Mouse (Mus musculus) urinary bladder, postnatal 0 days (tissue): ENCODE data around the gene Olfr1202. TPM values are rescaled to one million over a fixed set of nuclear protein-coding genes. Genes with fewer than 3 reads are reported as not detected.

Source experiments
- polyA plus RNA-seq: library from polyadenylated mRNA; unstranded; fragments of >200 nt; fragmentation: Nextera tagmentation; extraction: Ambion mirVana; gene quantifications from 2 replicates; pipeline ENCODE4 v1.2.1, GENCODE M21; 2015

Gene Olfr1202
- not detected in 2 replicates for polyA plus RNA-seq

GRCm38 (mm10) chr2:88814196-88814595, at the start of gene Olfr1202:
Olfr1202 (plus strand) TSS chr2:88814496.

GRCm38 (mm10) chr2:88770388-88770787, 43.9 kb upstream of the Olfr1202 start, which contains the start of gene Olfr1200:
Olfr1200 (minus strand) TSS chr2:88770488.

GRCm38 (mm10) chr2:88792736-88793135, 21.6 kb upstream of the Olfr1202 start, which contains the start of gene Olfr1201:
Olfr1201 (plus strand) TSS chr2:88793036.

GRCm38 (mm10) chr2:88829437-88829836, 15.1 kb downstream of the Olfr1202 start, which contains the start of gene Olfr1205:
Olfr1205 (plus strand) TSS chr2:88829737.

GRCm38 (mm10) chr2:88848992-88849391, 34.7 kb downstream of the Olfr1202 start, which contains the start of gene Olfr1204:
Olfr1204 (plus strand) TSS chr2:88849292.

GRCm38 (mm10) chr2:88862931-88863330, 48.6 kb downstream of the Olfr1202 start, which contains the start of gene Olfr1206:
Olfr1206 (plus strand) TSS chr2:88863231.

Other genes starting within 250 kb of the Olfr1202 start
- not detected in 2 replicates for gene Olfr1189, start 228.0 kb upstream of the Olfr1202 start, polyA plus RNA-seq
- gene Olfr1191-ps1, start 174.0 kb upstream of the Olfr1202 start, polyA plus RNA-seq: not detected in 2 replicates
- gene Olfr1192-ps1, start 166.0 kb upstream of the Olfr1202 start, polyA plus RNA-seq: not detected in 2 replicates
- not detected in 2 replicates for gene Olfr1193, start 138.9 kb upstream of the Olfr1202 start, polyA plus RNA-seq
- not detected in 2 replicates for gene Olfr1195, start 125.3 kb upstream of the Olfr1202 start, polyA plus RNA-seq
- not detected in 2 replicates for gene Olfr1196, start 109.9 kb upstream of the Olfr1202 start, polyA plus RNA-seq
- gene Olfr1197, start 82.1 kb upstream of the Olfr1202 start, polyA plus RNA-seq: not detected in 2 replicates
- gene Olfr1198, start 63.1 kb upstream of the Olfr1202 start, polyA plus RNA-seq: not detected in 2 replicates
- not detected in 2 replicates for gene Olfr1199, start 54.0 kb upstream of the Olfr1202 start, polyA plus RNA-seq
- gene Olfr1200, start 44.0 kb upstream of the Olfr1202 start, polyA plus RNA-seq: not detected in 2 replicates
- not detected in 2 replicates for gene Olfr1201, start 21.5 kb upstream of the Olfr1202 start, polyA plus RNA-seq
- gene Olfr1205, start 15.2 kb downstream of the Olfr1202 start, polyA plus RNA-seq: not detected in 2 replicates
- not detected in 2 replicates for gene Olfr1204, start 34.8 kb downstream of the Olfr1202 start, polyA plus RNA-seq
- gene Olfr1206, start 48.7 kb downstream of the Olfr1202 start, polyA plus RNA-seq: not detected in 2 replicates
- not detected in 2 replicates for gene Olfr1208, start 87.8 kb downstream of the Olfr1202 start, polyA plus RNA-seq
- not detected in 2 replicates for gene Olfr1209, start 100.7 kb downstream of the Olfr1202 start, polyA plus RNA-seq
- not detected in 2 replicates for gene Olfr1211, start 123.6 kb downstream of the Olfr1202 start, polyA plus RNA-seq
- not detected in 2 replicates for gene Olfr1212, start 139.5 kb downstream of the Olfr1202 start, polyA plus RNA-seq
- not detected in 2 replicates for gene Gm13762, start 165.8 kb downstream of the Olfr1202 start, polyA plus RNA-seq
- gene Olfr1214, start 178.2 kb downstream of the Olfr1202 start, polyA plus RNA-seq: not detected in 2 replicates
- gene Olfr1215, start 192.5 kb downstream of the Olfr1202 start, polyA plus RNA-seq: not detected in 2 replicates
- gene Olfr1216, start 203.8 kb downstream of the Olfr1202 start, polyA plus RNA-seq: not detected in 2 replicates
- not detected in 2 replicates for gene Olfr1217, start 217.6 kb downstream of the Olfr1202 start, polyA plus RNA-seq
- not detected in 2 replicates for gene Olfr1218, start 246.7 kb downstream of the Olfr1202 start, polyA plus RNA-seq